Mouse (Mus musculus): Measurements from ENCODE around the gene Dst. TPM values are rescaled to one million over a fixed set of nuclear protein-coding genes. Genes with fewer than 3 reads are reported as not detected.
"Not testable (repeated sequence)": the region's sequence is repeated elsewhere in the genome, so short reads cannot be mapped to it uniquely, and the experiment has no call there.

Gene Dst
- total RNA-seq, 2 experiments from 2014 or later: 249 to 270 TPM

- DNase-seq (ENCODE audit: extremely low spot score in 1 of 2, low spot score in 2 of 2): no peak
- intact Hi-C loops (cut with DNase I): no loop called here
Observed at GRCm38 (mm10) chr1:34275787-34276186, 367.8 kb downstream of the Dst start.

GRCm38 (mm10) chr1:34276756-34277155 is 368.7 kb downstream of the Dst start:
- intact Hi-C loops (cut with DNase I): no loop called here

GRCm38 (mm10) chr1:34277259-34277658 is 369.2 kb downstream of the Dst start:
- intact Hi-C loops (cut with DNase I): no loop called here
- no peak for DNase-seq (ENCODE audit: extremely low spot score in 1 of 2, low spot score in 2 of 2)

More at GRCm38 (mm10) chr1:34276756-34277155, 368.7 kb downstream of the Dst start:
- DNase-seq (ENCODE audit: extremely low spot score in 1 of 2, low spot score in 2 of 2): no peak

GRCm38 (mm10) chr1:34283502-34283901 is 375.5 kb downstream of the Dst start:
- DNase-seq (ENCODE audit: extremely low spot score in 1 of 2, low spot score in 2 of 2): no peak
- intact Hi-C loops (cut with DNase I): no loop called here

GRCm38 (mm10) chr1:34284979-34285378 is 377.0 kb downstream of the Dst start:
- intact Hi-C loops (cut with DNase I): no loop called here
- DNase-seq (ENCODE audit: extremely low spot score in 1 of 2, low spot score in 2 of 2): no peak

GRCm38 (mm10) chr1:34287731-34288130 is 379.7 kb downstream of the Dst start:
- no peak for DNase-seq (ENCODE audit: extremely low spot score in 1 of 2, low spot score in 2 of 2)
- intact Hi-C loops (cut with DNase I): no loop called here

GRCm38 (mm10) chr1:34288181-34288580 is 380.2 kb downstream of the Dst start:
- DNase-seq (ENCODE audit: extremely low spot score in 1 of 2, low spot score in 2 of 2): no peak
- intact Hi-C loops (cut with DNase I): no loop called here

GRCm38 (mm10) chr1:34288721-34289471 is 380.9 kb downstream of the Dst start:
- intact Hi-C loops (cut with DNase I): no loop called here
- DNase-seq (ENCODE audit: extremely low spot score in 1 of 2, low spot score in 2 of 2): no peak

GRCm38 (mm10) chr1:34289472-34289748 is 381.4 kb downstream of the Dst start:
- intact Hi-C loops (cut with DNase I): no loop called here

GRCm38 (mm10) chr1:34290321-34290720 is 382.3 kb downstream of the Dst start:
- peak in 1 of 2 experiments; percentile 58 for DNase-seq (ENCODE audit: extremely low spot score in 1 of 2, low spot score in 2 of 2)
- intact Hi-C loops (cut with DNase I): loop anchor here (10.0 kb wide), 1 partner anchor 144 kb away; the partner anchor contains the start of genes Ccdc115 and Imp4

More at GRCm38 (mm10) chr1:34289472-34289748, 381.4 kb downstream of the Dst start:
- DNase-seq (ENCODE audit: extremely low spot score in 1 of 2, low spot score in 2 of 2): no peak

GRCm38 (mm10) chr1:34293198-34293597 is 385.2 kb downstream of the Dst start:
- intact Hi-C loops (cut with DNase I): loop anchor here (10.0 kb wide), 1 partner anchor 142 kb away; the partner anchor contains the start of genes Ccdc115 and Imp4

GRCm38 (mm10) chr1:34297636-34298035 is 389.6 kb downstream of the Dst start:
- intact Hi-C loops (cut with DNase I): loop anchor here (10.0 kb wide), 1 partner anchor 137 kb away; the partner anchor contains the start of genes Ccdc115 and Imp4
- no peak for DNase-seq (ENCODE audit: extremely low spot score in 1 of 2, low spot score in 2 of 2)

More at GRCm38 (mm10) chr1:34293198-34293597, 385.2 kb downstream of the Dst start:
- DNase-seq (ENCODE audit: extremely low spot score in 1 of 2, low spot score in 2 of 2): no peak

- peak; percentile 36 to 66 for DNase-seq (ENCODE audit: extremely low spot score in 1 of 2, low spot score in 2 of 2)
- intact Hi-C loops (cut with DNase I): loop anchor here (10.0 kb wide), 1 partner anchor 136 kb away; the partner anchor contains the start of genes Ccdc115 and Imp4
Observed at GRCm38 (mm10) chr1:34298631-34299184, 390.7 kb downstream of the Dst start.

GRCm38 (mm10) chr1:34299507-34299906 is 391.5 kb downstream of the Dst start:
- intact Hi-C loops (cut with DNase I): loop anchor here (10.0 kb wide), 1 partner anchor 135 kb away; the partner anchor contains the start of genes Ccdc115 and Imp4
- DNase-seq (ENCODE audit: extremely low spot score in 1 of 2, low spot score in 2 of 2): no peak

- intact Hi-C loops (cut with DNase I): no loop called here
- DNase-seq (ENCODE audit: extremely low spot score in 1 of 2, low spot score in 2 of 2): no peak
Observed at GRCm38 (mm10) chr1:34300309-34300980, 392.4 kb downstream of the Dst start.

GRCm38 (mm10) chr1:34304227-34304626 is 396.2 kb downstream of the Dst start:
- no peak for DNase-seq (ENCODE audit: extremely low spot score in 1 of 2, low spot score in 2 of 2)
- intact Hi-C loops (cut with DNase I): no loop called here

- no peak for DNase-seq (ENCODE audit: extremely low spot score in 1 of 2, low spot score in 2 of 2)
- intact Hi-C loops (cut with DNase I): no loop called here
Observed at GRCm38 (mm10) chr1:34306741-34307140, 398.7 kb downstream of the Dst start.

- DNase-seq (ENCODE audit: extremely low spot score in 1 of 2, low spot score in 2 of 2): no peak
Observed at GRCm38 (mm10) chr1:34307191-34307590, 399.2 kb downstream of the Dst start.

GRCm38 (mm10) chr1:34308841-34309240 is 400.8 kb downstream of the Dst start:
- DNase-seq (ENCODE audit: extremely low spot score in 1 of 2, low spot score in 2 of 2); intact Hi-C loops (cut with DNase I): not testable (repeated sequence)

More at GRCm38 (mm10) chr1:34307191-34307590, 399.2 kb downstream of the Dst start:
- intact Hi-C loops (cut with DNase I): no loop called here
